Mouse (Mus musculus): ENCODE results near the gene Slc12a1.

GRCm38 (mm10) chr2:125119381-125120110 lies 32.8 kb upstream of the Slc12a1 start:
- TF ChIP-seq TAL1 (conservative IDR thresholded peaks at IDR 0.05; ENCODE audit: low read depth, low read length), result no peak
- TF ChIP-seq CTCF (IDR thresholded peaks at IDR 0.05; ENCODE audit: low read depth, low read length), result no peak
- no peak for TF ChIP-seq POLR2AphosphoS5 (IDR thresholded peaks at IDR 0.05; ENCODE audit: insufficient replicate concordance, low read depth, low read length)
- no peak for TF ChIP-seq GATA1 (IDR thresholded peaks at IDR 0.05; ENCODE audit: borderline replicate concordance, low read length)
- no peak for TF ChIP-seq GATA2 (IDR thresholded peaks at IDR 0.05; ENCODE audit: borderline replicate concordance, low read depth, low read length)

Data from G1E (cell line).